Mouse (Mus musculus): Measurements from ENCODE around the gene Acsl1.
"Not testable (repeated sequence)": the region's sequence is repeated elsewhere in the genome, so short reads cannot be mapped to it uniquely, and the experiment has no call there.

The Acsl1 gene

GRCm38 (mm10) chr8:46559428-46559827 is 88.6 kb downstream of the Acsl1 start:
- DNase-seq (ENCODE audit: low spot score in 2 of 2), result no peak

GRCm38 (mm10) chr8:46562333-46562732 is 91.5 kb downstream of the Acsl1 start:
- DNase-seq (ENCODE audit: low spot score in 2 of 2), result no peak

- peak; percentile 80 to 88 for DNase-seq (ENCODE audit: low spot score in 2 of 2)
Measured at GRCm38 (mm10) chr8:46566914-46567529, 96.2 kb downstream of the Acsl1 start.

GRCm38 (mm10) chr8:46567946-46568345 is 97.1 kb downstream of the Acsl1 start:
- peak; percentile 25 to 56 for DNase-seq (ENCODE audit: low spot score in 2 of 2)

GRCm38 (mm10) chr8:46568942-46569341 is 98.1 kb downstream of the Acsl1 start:
- DNase-seq (ENCODE audit: low spot score in 2 of 2), result no peak

- no peak for DNase-seq (ENCODE audit: low spot score in 2 of 2)
Measured at GRCm38 (mm10) chr8:46569659-46570441, 99.0 kb downstream of the Acsl1 start.

- DNase-seq (ENCODE audit: low spot score in 2 of 2), result no peak
Measured at GRCm38 (mm10) chr8:46570673-46571072, 99.8 kb downstream of the Acsl1 start.

GRCm38 (mm10) chr8:46573446-46573845 is 102.6 kb downstream of the Acsl1 start:
- DNase-seq (ENCODE audit: low spot score in 2 of 2), result no peak

GRCm38 (mm10) chr8:46573964-46574363 is 103.1 kb downstream of the Acsl1 start:
- DNase-seq (ENCODE audit: low spot score in 2 of 2), result no peak

GRCm38 (mm10) chr8:46578794-46579193 is 108.0 kb downstream of the Acsl1 start:
- no peak for DNase-seq (ENCODE audit: low spot score in 2 of 2)

GRCm38 (mm10) chr8:46584328-46584727 is 113.5 kb downstream of the Acsl1 start:
- not testable (repeated sequence) for DNase-seq (ENCODE audit: low spot score in 2 of 2)

- no peak for DNase-seq (ENCODE audit: low spot score in 2 of 2)
Measured at GRCm38 (mm10) chr8:46585576-46585975, 114.7 kb downstream of the Acsl1 start.

All from right cerebral cortex, postnatal 36 days (tissue).